Mouse (Mus musculus) fibroblast of lung, adult 2 months (primary cell): ENCODE measurements around the gene Mmd2.
A peak's percentile ranks its signal among the peaks of the same experiment; 100 is the strongest.

Experiments used
- DNase-seq: peaks from one replicate; pipeline ENCODE4 v3.0.0-alpha.2; 2011; ENCODE audit warnings: low read depth

The Mmd2 gene

GRCm38 (mm10) chr5:142605288-142605687 is 3.3 kb downstream of the Mmd2 start:
- no peak for DNase-seq

DNA sequence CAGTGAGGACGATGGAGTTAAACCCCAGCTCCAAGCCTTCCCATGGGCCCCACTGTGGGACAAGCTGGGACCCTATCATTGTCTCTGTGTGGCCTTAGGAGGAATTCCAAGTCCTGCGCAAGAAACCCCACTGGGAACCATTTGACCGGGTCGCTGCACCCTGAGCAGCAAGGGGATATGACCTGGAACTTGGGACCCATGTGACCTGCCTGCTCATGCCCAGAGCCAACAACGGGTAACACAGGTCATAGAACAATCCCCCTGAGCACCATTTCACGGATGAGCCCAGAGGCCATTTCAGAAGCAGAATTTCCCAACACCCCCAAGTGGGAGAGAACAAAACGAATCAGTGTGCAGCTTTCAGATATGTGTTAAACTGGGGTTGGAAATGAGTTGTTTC is 4.2 kb downstream of the Mmd2 start:
- DNase-seq = no peak

DNA sequence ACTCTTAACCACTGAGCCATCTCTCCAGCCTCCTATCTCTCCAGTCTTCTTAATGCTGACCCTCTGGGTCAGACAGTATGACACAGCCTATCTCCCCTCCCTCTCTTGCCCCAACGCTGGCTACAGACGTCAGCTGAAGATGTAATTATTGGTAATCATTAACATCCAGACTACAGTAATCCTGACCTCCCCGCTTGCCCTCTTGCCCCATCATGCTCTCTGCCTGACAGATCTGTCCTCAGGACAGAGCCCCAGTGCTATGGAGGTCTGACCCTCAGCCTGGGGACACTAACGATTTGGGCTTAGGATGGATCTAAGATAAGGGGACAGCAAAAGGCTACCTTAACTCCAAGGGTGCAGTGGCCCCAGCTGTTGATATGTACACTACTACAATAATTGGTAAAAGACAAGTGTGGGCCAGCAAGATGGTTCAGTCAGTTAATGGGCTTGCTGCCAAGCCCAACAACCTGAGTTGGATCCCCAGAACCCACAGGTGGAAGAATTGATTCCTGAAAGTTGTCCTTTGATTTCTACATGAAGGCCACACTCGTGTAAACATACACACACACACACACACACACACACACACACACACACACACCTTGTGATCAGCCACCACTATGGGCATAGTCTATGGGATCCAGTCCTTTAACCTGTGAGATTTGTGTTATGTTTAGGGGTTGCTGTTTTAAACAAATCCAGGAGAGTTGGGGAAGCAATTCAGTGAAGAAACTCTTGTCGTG is 10.8 kb downstream of the Mmd2 start:
- no peak for DNase-seq

DNA sequence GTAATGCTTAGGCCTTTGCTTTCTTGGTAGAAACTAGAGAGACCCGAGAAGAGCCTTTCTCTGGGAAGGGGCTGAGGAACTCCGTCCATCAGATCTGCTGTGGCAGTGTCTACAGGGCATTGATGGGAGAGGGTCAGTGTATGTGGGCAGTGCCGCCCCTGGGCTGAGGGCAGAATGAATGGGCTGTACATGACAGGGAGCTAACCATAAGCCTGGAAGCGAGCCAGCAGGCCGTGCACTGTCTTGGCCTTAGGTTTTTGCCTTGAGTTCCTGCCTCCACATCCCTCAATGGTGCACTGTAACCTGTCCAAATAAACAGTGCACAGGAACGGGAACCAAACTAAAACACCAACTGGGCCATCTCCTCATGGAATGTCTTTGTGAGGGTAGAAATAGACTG is 11.9 kb downstream of the Mmd2 start:
- no peak for DNase-seq

GRCm38 (mm10) chr5:142595698-142596097 is 12.9 kb downstream of the Mmd2 start:
- DNase-seq = no peak

DNA sequence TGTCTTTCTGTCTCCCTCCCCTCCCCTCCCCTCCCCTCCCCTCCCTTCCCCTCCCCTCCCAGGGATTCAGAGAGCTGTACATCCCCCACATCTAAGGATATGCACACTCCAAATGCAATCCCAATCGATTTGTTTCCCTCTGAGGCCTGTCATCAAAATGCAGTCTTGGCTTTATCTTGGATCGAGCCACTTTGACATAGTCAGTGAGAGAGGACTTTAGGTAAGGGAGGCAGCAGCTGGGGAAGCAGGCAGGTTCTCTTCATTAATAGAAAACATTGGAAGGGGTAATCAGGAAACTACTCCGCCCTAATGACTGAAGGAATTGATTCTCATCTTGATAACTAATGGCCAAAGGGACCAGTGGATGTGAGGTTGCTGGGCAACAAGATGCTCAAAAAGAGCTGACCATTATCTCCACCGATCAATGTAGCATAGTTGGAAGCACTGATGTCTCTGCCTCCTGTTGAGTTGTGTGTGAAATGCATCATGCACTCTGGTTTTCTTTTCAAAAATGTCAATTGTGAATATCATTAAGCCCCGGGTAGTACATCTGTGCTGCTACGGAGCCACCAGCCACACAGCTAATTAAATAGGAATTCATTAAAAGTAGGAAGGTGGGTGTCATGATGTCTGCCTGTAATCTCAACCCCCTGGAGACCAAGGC is 17.5 kb downstream of the Mmd2 start:
- no peak for DNase-seq

GRCm38 (mm10) chr5:142583616-142584126 is 24.9 kb downstream of the Mmd2 start:
- DNase-seq = no peak

DNA sequence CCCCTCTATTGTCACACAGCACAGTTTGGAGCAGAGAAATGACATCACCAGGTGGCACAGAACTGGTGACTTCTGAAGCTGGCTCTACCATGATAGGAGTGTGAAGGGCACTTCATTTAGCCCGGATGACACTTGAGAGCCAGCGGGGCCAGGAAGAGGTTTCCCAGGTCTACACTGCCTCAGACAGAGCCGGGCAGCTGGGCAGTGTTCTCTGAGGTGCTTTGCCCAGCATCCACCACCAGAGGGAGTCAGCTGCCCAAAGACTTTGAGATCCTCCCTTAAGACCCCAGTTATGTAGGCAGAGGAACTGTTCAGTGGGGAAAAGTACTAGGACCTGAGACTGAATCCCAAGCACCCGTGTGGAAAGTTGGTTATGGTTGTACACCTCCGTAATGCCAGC is 27.1 kb downstream of the Mmd2 start:
- peak; percentile 8 for DNase-seq

DNA sequence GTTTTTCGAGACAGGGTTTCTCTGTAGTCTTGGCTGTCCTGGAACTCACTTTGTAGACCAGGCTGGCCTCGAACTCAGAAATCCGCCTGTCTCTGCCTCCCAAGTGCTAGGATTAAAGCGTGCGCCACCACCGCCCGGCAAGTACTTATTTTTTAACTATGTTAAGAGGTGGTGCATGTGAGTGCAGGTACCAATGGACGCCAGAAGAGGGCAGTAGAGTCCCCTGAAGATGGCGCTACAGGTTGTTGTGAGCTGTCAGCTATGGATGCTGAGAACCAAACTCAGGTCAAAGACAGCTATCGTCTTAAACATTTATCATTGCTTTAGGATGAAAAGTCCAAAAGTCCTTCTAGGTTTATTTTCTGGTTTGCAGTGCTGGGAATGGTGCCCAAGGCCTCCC is 30.4 kb downstream of the Mmd2 start:
- no peak for DNase-seq

DNA sequence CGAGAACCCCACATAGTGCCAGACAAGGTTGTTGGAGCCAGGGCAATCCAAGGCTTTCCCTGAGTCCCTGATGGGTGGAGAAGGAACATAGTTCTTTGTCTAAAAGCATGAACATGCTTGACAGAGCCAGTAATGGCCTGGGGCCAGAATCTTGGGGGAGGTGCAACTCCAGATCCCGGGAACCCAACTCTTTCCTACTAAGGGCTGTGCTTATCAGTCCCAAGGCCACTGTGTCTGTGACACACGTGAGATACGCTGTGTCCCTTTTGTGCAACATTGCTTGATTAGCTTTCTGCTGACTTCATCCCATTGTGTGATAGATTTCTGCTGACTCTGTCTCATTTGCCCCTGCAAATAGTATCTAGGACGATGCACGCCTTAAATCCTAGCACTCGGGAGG is 31.8 kb downstream of the Mmd2 start:
- no peak for DNase-seq

GRCm38 (mm10) chr5:142574323-142575057 is 34.1 kb downstream of the Mmd2 start:
- DNase-seq = no peak

DNA sequence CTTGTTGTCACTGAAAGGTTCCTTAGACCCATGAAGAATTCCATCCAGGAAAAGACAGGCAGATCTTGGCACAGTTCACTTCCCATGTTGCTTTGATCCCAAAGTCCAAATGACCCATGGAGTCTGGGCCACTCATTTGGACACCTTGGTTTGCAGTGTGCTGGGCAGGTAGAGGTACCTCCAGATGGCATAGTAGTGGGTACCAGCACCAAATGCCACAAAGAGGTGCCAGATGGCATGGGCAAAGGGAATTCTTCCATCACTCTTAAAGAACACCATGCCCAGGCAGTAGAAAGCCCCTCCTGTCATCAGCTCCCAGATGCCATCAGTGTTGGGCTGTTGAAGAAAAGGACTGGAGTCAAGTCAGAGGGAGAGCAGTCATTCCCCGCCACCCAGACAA is 44.0 kb downstream of the Mmd2 start:
- no peak for DNase-seq

DNA sequence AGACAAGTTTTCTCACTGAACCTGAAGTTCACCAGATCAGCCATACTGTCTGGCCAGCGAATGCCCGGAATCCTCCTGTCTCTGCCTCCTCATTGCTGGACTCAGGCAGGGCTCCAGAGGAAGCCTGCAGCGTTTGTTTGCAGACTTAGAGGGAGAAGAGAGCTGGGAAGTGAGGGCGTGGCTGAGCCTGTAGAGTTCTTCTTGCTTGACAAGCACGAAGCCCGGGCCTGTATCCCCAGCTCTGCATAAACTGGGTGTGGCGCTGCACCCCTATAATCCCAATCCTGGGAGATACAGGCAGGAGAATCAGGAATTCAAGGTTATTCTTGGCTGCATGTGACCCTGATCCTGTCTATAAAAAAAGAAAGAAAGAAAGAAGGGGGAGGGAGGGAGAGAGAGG is 48.3 kb downstream of the Mmd2 start:
- no peak for DNase-seq

DNA sequence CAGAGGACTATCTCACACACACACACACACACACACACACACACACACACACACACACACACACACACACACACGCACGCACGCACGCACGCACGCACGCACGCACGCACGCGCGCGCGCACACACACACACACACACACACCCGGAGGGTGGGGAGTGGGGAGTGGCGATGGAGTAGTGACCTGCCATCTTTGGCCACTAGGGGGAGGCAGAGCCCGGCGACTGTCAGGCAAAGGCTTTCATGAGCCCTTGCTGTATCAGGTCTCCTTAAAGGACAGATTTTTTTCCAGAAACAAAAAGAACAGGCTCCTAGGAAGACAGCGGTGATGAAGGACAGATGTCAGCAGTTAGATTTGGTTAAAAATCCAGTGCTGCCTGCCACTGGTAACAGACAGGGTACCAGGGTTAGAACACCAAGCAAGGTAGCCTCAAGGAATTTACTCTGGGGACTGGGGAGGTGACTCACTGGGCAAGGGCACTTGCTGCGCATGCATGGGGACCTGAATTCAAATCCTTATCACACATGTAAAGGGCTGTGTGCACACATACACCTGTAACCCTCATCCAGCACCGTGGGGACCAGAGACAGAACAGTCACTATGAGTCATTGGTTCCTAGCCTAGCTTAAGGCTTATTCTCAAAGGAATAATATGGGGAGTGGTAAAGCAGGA is 51.1 kb downstream of the Mmd2 start:
- DNase-seq = no peak

DNA sequence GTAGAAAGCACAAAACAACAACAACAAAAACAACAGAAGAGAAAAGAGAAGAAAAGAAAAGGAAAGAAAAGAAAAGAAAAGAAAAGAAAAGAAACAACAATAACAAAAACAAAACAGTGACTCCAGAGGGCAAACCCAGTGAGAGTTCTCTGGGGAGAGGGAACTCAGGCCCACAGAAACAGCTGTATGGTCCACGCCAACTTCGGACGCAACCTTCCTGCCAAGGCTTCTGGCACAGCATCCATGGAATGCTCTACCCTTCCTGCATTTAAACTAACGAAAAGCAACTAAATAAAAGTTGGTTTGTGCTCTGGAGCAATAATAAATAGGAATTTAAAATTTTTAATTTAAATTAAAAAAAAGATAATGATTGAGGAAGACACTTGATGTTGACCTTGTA is 51.9 kb downstream of the Mmd2 start:
- no peak for DNase-seq

DNA sequence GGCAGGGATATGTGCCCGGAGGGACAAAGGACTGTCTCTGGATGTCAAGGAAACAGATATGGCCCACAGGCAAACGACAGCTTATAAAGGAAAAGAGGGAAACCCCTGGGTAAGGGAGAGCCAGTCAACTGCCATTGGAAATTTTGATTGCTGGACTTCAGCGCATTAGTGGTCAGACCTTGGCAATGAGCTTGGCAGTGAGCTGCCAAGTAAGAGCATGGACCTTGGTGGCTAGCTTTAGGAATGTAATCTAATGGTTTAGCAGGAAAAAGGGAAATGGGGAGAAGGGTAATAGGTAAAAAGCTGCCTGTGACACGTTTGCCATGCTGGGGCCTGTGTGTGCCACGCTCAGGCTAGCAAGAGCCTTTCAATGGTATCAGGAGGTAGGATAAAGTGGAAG is 52.7 kb downstream of the Mmd2 start:
- DNase-seq = no peak

- DNase-seq = peak; percentile 86
Measured at GRCm38 (mm10) chr5:142550706-142551652, 57.6 kb downstream of the Mmd2 start, which contains the start of gene Radil. Radil (minus strand) TSS chr5:142551098.

- no peak for DNase-seq
Measured at GRCm38 (mm10) chr5:142549961-142550705, 58.5 kb downstream of the Mmd2 start.

- no peak for DNase-seq
Measured at GRCm38 (mm10) chr5:142549441-142549840, 59.2 kb downstream of the Mmd2 start.

DNA sequence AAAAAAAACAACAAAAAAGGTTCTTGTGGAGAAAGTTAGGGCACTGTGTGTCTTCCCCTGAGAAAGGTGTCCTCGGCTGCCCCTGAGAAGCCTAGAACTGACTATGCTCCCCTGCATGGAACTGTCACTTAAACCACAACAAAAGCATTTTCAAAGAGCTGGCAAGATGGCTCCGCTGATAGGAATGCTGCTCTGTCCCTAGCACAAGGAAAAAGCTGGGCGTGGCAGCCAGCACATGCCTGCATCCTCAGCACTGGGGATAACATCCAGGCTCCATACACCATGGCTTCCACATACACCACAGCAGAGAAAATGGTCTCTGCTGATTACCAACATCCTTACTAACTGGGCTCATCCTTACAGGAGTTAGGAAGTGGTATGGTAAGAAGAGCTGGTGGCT is 61.5 kb downstream of the Mmd2 start:
- DNase-seq = no peak
